Mouse (Mus musculus) limb, embryonic 11.5 days (tissue): ENCODE data around the gene Car5a. TPM values are rescaled to one million over a fixed set of nuclear protein-coding genes. Genes with fewer than 3 reads are reported as not detected.

ENCODE experiments used
- ATAC-seq: fragments of 200-750 bp; cut with Nextera tagmentation; 2 replicates; pipeline ENCODE4 v1.8.0; 2017; ENCODE audit warnings: low read depth; ENCODE audit not compliant: insufficient number of reproducible peaks, low FRiP score, low TSS enrichment
- DNase-seq: peaks from one replicate; pipeline ENCODE4 v3.0.0-alpha.2; 2015; ENCODE audit warnings: low spot score
- H3K27ac ChIP-seq: fragments of 300-500 bp; sonication (generic); replicated peaks from 2 replicates; pipeline ENCODE4 v1.5.1; 2014; ENCODE audit warnings: low read depth, mild to moderate bottlenecking, low read length
- H3K27me3 ChIP-seq: fragments of 300-500 bp; sonication (generic); 2 replicates; pipeline ENCODE4 v1.6.1; 2014; ENCODE audit warnings: mild to moderate bottlenecking, low read length, mixed read lengths; ENCODE audit not compliant: control insufficient read depth, insufficient read depth
- H3K36me3 ChIP-seq: fragments of 300-500 bp; sonication (generic); 2 replicates; pipeline ENCODE4 v1.6.1; 2014; ENCODE audit warnings: mild to moderate bottlenecking, low read length, moderate library complexity, mixed read lengths; ENCODE audit not compliant: control insufficient read depth, insufficient read depth
- H3K4me1 ChIP-seq: fragments of 300-500 bp; sonication (generic); 2 replicates; pipeline ENCODE4 v1.6.1; 2014; ENCODE audit warnings: low read length, mixed read lengths; ENCODE audit not compliant: control insufficient read depth, insufficient read depth
- H3K4me2 ChIP-seq: fragments of 300-500 bp; sonication (generic); 2 replicates; pipeline ENCODE4 v1.6.1; 2014; ENCODE audit warnings: low read depth, mild to moderate bottlenecking, moderate library complexity; ENCODE audit not compliant: severe bottlenecking
- H3K4me3 ChIP-seq: fragments of 300-500 bp; sonication (generic); 2 replicates; pipeline ENCODE4 v1.5.1; 2014; ENCODE audit warnings: low read depth, low read length
- H3K9ac ChIP-seq: fragments of 300-500 bp; sonication (generic); 2 replicates; pipeline ENCODE4 v1.6.1; 2014; ENCODE audit warnings: mild to moderate bottlenecking, low read length
- H3K9me3 ChIP-seq: fragments of 300-500 bp; sonication (generic); 2 replicates; pipeline ENCODE4 v1.6.1; 2016; ENCODE audit warnings: low read length; ENCODE audit not compliant: control insufficient read depth
- WGBS: fragments of 180-500 bp; shearing (Covaris S2); extraction: QIAGEN DNeasy Blood & Tissue Kit; methylation state at CpG from one replicate; pipeline ENCODE4 v1.1.7; 2014; 5-methylcytosine and 5-hydroxymethylcytosine counted together
- microRNA-seq: library from miRNA; unstranded; fragments of <30 nt; microRNA quantifications from one replicate; pipeline ENCODE4, GENCODE M21; 2016
- polyA plus RNA-seq: library from polyadenylated mRNA; unstranded; fragments of >200 nt; fragmentation: Nextera tagmentation; extraction: Ambion mirVana; gene quantifications from 2 replicates; pipeline ENCODE4 v1.2.1, GENCODE M21; 2014

Gene Car5a
- polyA plus RNA-seq, 1 experiment from 2014 or later, result not detected

GRCm38 (mm10) chr8:121871833-121872440, 72.8 kb downstream of the Car5a start:
- DNase-seq (no peak), ATAC-seq (no peak)
- Histone ChIP-seq H3K4me3 (no peak overlapping the region), H3K4me2 (no peak overlapping the region), H3K36me3 (no peaks in the 10 kb centered on the region), H3K9ac (no peak overlapping the region), H3K9me3 (no peaks in the 10 kb centered on the region), H3K4me1 (peaks cover 20% of the 10 kb centered on the region), H3K27ac (no peak overlapping the region), H3K27me3 (no peaks in the 10 kb centered on the region)
- WGBS, result 41% methylated on average over 10 of the region's 10 CpGs

GRCm38 (mm10) chr8:121870190-121870589, 74.5 kb downstream of the Car5a start:
- Histone ChIP-seq H3K27ac (no peak overlapping the region), H3K36me3 (no peaks in the 10 kb centered on the region), H3K4me3 (no peak overlapping the region), H3K9ac (no peak overlapping the region), H3K4me2 (no peak overlapping the region), H3K9me3 (no peaks in the 10 kb centered on the region), H3K4me1 (peaks cover 19% of the 10 kb centered on the region), H3K27me3 (no peaks in the 10 kb centered on the region)
- ATAC-seq (no peak), DNase-seq (no peak)
- WGBS, result 83% methylated on average over 2 of the region's 2 CpGs

- Histone ChIP-seq H3K9ac (no peak overlapping the region), H3K27ac (no peak overlapping the region), H3K4me3 (no peak overlapping the region), H3K4me1 (peaks cover 10% of the 10 kb centered on the region), H3K9me3 (no peaks in the 10 kb centered on the region), H3K36me3 (no peaks in the 10 kb centered on the region), H3K4me2 (no peak overlapping the region), H3K27me3 (no peaks in the 10 kb centered on the region)
- no peak for ATAC-seq
- no peak for DNase-seq
- WGBS, result 88% methylated on average over 7 of the region's 7 CpGs
Measured at GRCm38 (mm10) chr8:121868896-121869295, 75.8 kb downstream of the Car5a start.

GRCm38 (mm10) chr8:121868196-121868595, 76.5 kb downstream of the Car5a start:
- no peak overlapping the region for H3K4me2 ChIP-seq
- 88% methylated on average over 5 of the region's 5 CpGs for WGBS
- DNase-seq, result no peak

More at GRCm38 (mm10) chr8:121868196-121868595, 76.5 kb downstream of the Car5a start:
- Histone ChIP-seq H3K9me3 (no peaks in the 10 kb centered on the region), H3K27me3 (no peaks in the 10 kb centered on the region), H3K4me1 (peaks cover 9% of the 10 kb centered on the region), H3K36me3 (no peaks in the 10 kb centered on the region), H3K9ac (no peak overlapping the region), H3K4me3 (no peak overlapping the region), H3K27ac (no peak overlapping the region)
- ATAC-seq, result no peak

Small RNA genes lying within 50 kb of the gene (microRNA-seq; reads per million reads assigned to microRNA genes)
- not detected for gene Mir7237

Other genes starting within 250 kb of the Car5a start
- 0.67 and 0.73 TPM in 2 replicates for gene Jph3, start 215.3 kb downstream of the Car5a start, polyA plus RNA-seq
- 52.8 and 60.8 TPM in 2 replicates for gene Klhdc4, start 115.3 kb downstream of the Car5a start, polyA plus RNA-seq
- gene Slc7a5, start 37.2 kb downstream of the Car5a start, polyA plus RNA-seq, result 15.2 and 17.0 TPM in 2 replicates
- 57.9 and 58.1 TPM in 2 replicates for gene Banp, start 4.8 kb upstream of the Car5a start, polyA plus RNA-seq